Mouse (Mus musculus): ENCODE results near the gene Arl5c. TPM values are rescaled to one million over a fixed set of nuclear protein-coding genes. Genes with fewer than 3 reads are reported as not detected.

The Arl5c gene
- polyA plus RNA-seq, 1 experiment from 2014 or later = 8.8 TPM

DNA sequence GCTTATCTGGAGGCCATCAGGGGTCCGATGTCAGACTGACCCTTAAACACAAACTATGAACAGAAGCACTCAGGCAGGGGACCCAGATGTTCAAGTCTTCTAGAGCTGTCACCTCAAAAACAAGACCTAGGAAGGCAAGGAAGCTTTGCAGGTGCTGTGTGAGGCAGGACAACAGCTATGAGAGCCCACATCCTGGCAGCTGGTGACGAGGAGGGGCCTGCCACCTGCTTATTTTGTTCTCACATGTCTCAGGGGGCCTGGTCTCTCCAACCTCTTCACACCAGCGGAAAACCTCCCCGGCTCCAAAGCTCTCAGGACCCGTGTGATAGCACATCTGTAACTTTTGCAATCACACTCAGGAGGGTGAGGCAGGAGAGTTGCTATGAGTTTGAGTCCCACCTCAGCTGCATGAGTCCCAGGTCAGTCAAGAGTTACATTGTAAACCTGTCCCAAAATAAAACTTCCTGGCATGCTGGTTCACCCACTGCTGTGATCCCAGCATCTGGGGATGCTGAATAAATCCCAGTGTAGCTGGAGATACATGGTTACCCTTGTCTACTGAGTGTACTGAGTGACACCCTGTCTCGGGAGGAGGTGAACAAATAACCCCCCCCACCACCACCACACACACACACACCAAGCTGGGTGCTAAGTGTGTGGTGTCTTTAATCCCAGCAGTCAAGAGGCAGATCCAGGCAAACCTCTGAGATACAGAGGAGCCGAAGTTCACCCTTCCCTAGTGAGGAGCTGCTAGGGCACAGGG lies 4.6 kb upstream of the Arl5c start:
- Histone ChIP-seq H3K27ac (no peak overlapping the region), H3K36me3 (peaks cover 23% of the 10 kb centered on the region), H3K4me2 (replicated peaks) (no peak overlapping the region), H3K4me3 (no peak overlapping the region), H3K9ac (no peak overlapping the region), H3K27me3 (peaks cover 37% of the 10 kb centered on the region), H3K4me1 (peaks cover 33% of the 10 kb centered on the region), H3K9me3 (no peaks in the 10 kb centered on the region)
- no peak for ATAC-seq (ENCODE audit: low FRiP score, low read depth)
- WGBS = 17% methylated on average over 7 of the region's 7 CpGs

DNA sequence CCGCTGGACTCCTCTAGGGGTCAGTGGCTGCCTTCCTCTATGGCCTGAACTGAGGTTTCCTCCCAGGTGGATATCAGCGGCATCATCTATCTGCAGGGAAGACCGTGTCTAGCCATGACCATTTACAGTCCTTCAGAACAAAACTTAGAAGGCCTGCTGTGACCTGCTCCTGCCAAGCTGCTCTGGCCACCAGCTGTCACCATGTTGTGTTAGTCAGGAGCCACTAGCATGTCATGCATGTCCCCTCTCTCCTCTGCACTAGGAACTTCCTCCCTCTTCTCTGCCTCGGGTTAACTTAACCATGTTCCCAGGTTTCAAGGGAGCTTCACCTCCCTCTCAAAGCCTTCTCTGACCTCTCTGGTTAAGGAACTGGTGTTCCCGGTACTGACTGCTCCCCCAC lies 3.8 kb upstream of the Arl5c start:
- Histone ChIP-seq H3K27me3 (peaks cover 38% of the 10 kb centered on the region), H3K27ac (no peak overlapping the region), H3K36me3 (peaks cover 15% of the 10 kb centered on the region), H3K4me3 (no peak overlapping the region), H3K9me3 (no peaks in the 10 kb centered on the region), H3K4me1 (peaks cover 41% of the 10 kb centered on the region), H3K4me2 (replicated peaks) (no peak overlapping the region), H3K9ac (no peak overlapping the region)
- 64% methylated on average over 5 of the region's 5 CpGs for WGBS
- ATAC-seq (ENCODE audit: low FRiP score, low read depth) = no peak

DNA sequence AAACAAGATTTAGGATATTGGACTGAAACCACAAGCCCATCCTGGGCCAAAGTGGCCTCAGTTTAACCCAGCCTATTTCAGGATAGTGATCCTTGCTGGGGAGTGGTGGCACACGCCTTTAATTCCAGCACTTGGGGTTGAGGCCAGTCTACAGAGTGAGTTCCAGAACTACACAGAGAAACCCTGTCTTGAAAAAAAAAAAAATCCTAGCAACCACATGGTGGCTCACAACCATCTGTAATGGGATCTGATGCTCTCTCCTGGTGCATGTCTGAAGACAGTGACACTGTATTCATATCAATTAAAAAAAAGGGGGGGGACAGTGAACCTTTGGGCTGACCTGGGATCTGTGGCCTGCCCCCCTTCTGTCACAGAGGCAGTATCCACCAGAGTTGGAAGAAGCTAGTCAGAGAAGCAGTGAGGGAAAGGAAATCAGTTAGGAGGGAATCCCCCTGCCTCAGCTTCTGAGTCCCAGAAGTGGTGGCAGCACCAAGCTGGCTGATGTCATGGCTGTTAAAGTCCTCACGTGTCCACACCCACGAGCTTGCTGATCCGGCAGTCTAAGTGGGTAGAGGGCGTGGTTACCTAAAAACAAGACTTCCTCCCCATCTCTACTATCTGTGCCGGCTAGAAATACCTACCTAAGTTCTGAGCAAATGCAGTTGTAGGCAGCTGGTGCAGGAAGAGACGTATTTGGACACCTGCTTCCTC lies 3.1 kb upstream of the Arl5c start:
- no peak for ATAC-seq (ENCODE audit: low FRiP score, low read depth)
- H3K4me2 ChIP-seq (replicated peaks) = no peak overlapping the region
- no peak overlapping the region for H3K27ac ChIP-seq
- no peaks in the 10 kb centered on the region for H3K9me3 ChIP-seq
- peaks cover 8% of the 10 kb centered on the region for H3K36me3 ChIP-seq
- 66% methylated on average over 7 of the region's 7 CpGs for WGBS
- H3K9ac ChIP-seq = no peak overlapping the region
- H3K27me3 ChIP-seq = peaks cover 39% of the 10 kb centered on the region
- peaks cover 43% of the 10 kb centered on the region for H3K4me1 ChIP-seq
- no peak overlapping the region for H3K4me3 ChIP-seq

DNA sequence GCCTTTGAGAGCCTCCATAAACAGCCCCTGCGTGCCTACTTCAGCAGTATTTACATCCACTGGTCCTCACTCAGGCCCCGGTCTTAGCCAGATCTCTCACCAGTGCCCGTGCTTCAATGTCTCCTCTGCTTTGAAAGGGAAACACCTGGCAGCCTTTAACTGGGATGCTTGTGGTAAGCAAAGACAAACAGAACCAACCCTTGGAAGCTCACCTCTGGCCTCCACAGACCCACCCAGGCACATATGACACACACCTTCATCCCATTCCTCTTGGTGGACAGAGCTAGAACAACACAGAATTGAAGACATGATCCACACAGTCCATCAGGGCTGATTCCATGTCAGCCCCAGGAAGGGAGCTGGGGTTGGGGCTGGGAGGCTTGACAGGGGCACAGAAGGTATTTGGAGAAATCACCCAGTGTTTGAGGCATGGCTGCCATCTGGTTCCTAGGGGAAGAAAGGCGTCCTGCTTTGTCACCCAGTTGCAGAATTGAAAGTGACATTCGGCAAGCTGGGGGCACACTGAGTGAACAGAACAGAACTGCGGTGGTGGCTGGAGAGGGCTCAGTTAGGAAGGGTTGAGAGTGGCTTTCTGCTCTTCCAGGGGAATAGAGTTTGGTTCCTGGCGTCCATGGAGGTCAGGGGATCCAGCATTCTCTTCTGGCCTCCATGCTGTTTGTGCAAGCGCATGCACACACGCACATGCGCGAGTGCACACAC lies 2.3 kb upstream of the Arl5c start:
- H3K4me2 ChIP-seq (replicated peaks) = no peak overlapping the region
- peaks cover 5% of the 10 kb centered on the region for H3K36me3 ChIP-seq
- no peak overlapping the region for H3K9ac ChIP-seq
- no peak overlapping the region for H3K4me3 ChIP-seq
- ATAC-seq (ENCODE audit: low FRiP score, low read depth) = no peak
- H3K4me1 ChIP-seq = peaks cover 35% of the 10 kb centered on the region
- no peaks in the 10 kb centered on the region for H3K9me3 ChIP-seq
- H3K27me3 ChIP-seq = peaks cover 39% of the 10 kb centered on the region
- WGBS = 70% methylated on average over 11 of the region's 11 CpGs
- H3K27ac ChIP-seq = no peak overlapping the region

DNA sequence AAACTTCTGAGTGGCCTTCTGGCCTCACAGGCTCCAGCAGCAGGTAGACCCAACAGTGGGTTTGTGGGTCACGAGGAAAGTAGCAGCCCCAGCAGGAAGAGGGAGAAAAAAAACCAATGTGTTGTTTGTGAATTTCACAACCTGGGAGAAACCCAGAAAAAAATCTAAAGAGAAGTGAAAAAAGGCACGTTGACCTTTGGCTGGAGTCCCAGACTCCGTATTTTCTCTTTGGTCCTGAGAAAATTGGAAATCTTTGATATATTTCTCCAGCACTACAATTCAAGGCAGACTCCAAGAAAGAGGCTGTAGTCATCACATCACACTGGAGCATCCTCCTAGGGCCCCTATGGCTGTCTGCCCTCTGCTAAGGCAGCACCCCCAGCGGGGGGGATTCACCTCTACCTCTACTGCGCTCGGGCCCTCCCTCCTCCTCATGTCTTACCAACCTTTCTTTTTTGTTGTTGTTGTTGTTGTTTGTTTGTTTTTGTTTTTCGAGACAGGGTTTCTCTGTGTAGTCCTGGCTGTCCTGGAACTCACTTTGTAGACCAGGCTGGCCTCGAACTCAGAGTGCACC lies 1.5 kb upstream of the Arl5c start:
- 72% methylated on average over 8 of the region's 8 CpGs for WGBS
- H3K27ac ChIP-seq = no peak overlapping the region
- no peak overlapping the region for H3K4me3 ChIP-seq
- peaks cover 34% of the 10 kb centered on the region for H3K27me3 ChIP-seq
- H3K4me1 ChIP-seq = peaks cover 28% of the 10 kb centered on the region
- no peaks in the 10 kb centered on the region for H3K9me3 ChIP-seq
- H3K36me3 ChIP-seq = no peaks in the 10 kb centered on the region
- no peak overlapping the region for H3K4me2 ChIP-seq (replicated peaks)
- no peak for ATAC-seq (ENCODE audit: low FRiP score, low read depth)
- H3K9ac ChIP-seq = no peak overlapping the region

DNA sequence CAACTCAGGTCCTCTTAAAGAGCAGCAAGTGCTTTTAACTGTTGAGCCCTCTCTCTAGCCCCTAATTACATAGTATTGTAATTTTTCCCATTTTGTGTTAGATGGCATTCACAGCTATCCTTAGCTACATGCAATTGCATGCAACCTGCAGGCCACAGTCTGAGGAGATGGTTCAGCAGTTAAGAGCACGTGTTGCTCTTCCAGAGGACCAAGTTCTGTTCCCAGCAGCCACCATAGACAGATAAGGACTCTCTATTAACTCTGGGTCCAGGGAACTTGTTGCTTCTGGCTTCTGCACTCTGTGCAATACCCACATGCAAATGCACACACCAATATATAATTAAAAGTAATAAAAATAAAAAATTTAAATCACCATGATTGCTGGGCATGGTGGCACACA lies 710 bp upstream of the Arl5c start:
- WGBS = 72% methylated on average over 1 of the region's 1 CpGs
- H3K4me1 ChIP-seq = peaks cover 21% of the 10 kb centered on the region
- no peaks in the 10 kb centered on the region for H3K36me3 ChIP-seq
- no peaks in the 10 kb centered on the region for H3K9me3 ChIP-seq
- ATAC-seq (ENCODE audit: low FRiP score, low read depth) = no peak
- no peak overlapping the region for H3K4me3 ChIP-seq
- no peak overlapping the region for H3K4me2 ChIP-seq (replicated peaks)
- no peak overlapping the region for H3K9ac ChIP-seq
- peaks cover 28% of the 10 kb centered on the region for H3K27me3 ChIP-seq
- H3K27ac ChIP-seq = no peak overlapping the region

DNA sequence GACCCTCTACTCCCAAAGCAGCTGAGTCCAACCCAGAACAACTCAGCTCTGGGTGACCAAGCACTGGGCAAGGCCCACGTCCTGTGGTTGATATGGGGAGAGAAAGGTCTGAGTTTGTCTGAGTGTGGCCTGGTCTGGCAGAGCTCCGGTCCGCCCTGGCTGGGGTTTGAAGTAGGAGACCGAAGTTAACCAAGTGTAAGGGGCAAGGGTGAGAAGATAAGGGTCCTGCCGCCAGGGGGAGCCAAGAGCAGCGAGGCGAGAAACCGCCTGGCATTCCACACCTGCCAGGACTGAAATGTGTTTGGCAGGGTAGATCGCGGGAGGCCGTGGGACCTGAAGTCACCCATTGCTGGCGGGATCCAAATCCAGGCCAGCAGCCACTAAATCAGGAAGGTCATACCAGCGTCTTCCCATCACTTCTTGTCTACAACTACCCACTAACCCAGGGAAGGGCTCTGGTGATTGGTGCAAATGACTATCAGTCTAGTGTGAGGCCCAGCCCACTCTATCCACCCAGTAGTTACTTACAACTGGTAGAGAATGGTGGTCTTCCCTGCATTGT lies 1.4 kb downstream of the Arl5c start:
- ATAC-seq (ENCODE audit: low FRiP score, low read depth) = no peak
- H3K27me3 ChIP-seq = 0 out of 2 replicates have a peak, but pooled peaks cover 11% of the 10 kb centered on the region

DNA sequence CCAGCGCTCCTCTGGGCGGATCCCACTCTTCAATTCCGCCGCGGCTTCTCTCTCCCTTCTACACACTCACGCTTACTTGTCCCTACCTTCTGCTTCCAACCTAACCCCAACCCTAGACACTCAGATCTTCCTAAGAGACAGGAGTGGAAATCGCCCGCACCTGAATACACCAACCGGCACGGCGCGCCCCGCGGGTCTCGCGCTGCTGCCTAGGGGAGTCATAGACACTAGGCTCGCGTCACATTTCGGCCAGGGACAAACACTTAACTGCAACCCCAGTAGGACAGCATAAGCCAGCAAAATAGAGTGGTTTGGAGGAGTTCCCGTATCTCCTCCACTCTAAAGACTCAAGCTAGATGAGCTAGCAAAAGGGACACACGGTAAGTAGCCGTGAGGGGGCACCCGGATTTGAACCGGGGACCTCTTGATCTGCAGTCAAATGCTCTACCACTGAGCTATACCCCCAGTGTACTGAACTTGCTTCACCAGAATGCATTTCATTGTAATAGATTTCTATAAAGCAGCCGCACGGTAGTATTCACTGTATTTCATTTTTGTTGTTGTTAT lies 7.4 kb downstream of the Arl5c start:
- H3K27me3 ChIP-seq = peaks cover 37% of the 10 kb centered on the region
- ATAC-seq (ENCODE audit: low FRiP score, low read depth) = peak; percentile 82
- H3K4me2 ChIP-seq (replicated peaks) = peak overlapping the region; percentile 88
- peak overlapping the region; percentile 82 for H3K4me3 ChIP-seq
- H3K9ac ChIP-seq = peak overlapping the region; percentile 77
- peak overlapping the region; percentile 75; the same call in 1 of the 2 replicates for H3K27ac ChIP-seq
- WGBS = under 1% methylated on average over 26 of the region's 26 CpGs
- H3K36me3 ChIP-seq = no peaks in the 10 kb centered on the region
- peaks cover 19% of the 10 kb centered on the region for H3K4me1 ChIP-seq
- no peaks in the 10 kb centered on the region for H3K9me3 ChIP-seq

More for the DNA sequence above, 1.4 kb downstream of the Arl5c start:
- Histone ChIP-seq H3K4me1 (peaks cover 26% of the 10 kb centered on the region), H3K9ac (no peak overlapping the region), H3K4me2 (replicated peaks) (peak overlapping the region; percentile 92), H3K4me3 (peak overlapping the region; percentile 54), H3K9me3 (no peaks in the 10 kb centered on the region), H3K27ac (no peak overlapping the region), H3K36me3 (no peaks in the 10 kb centered on the region)
- WGBS = 7% methylated on average over 13 of the region's 13 CpGs

DNA sequence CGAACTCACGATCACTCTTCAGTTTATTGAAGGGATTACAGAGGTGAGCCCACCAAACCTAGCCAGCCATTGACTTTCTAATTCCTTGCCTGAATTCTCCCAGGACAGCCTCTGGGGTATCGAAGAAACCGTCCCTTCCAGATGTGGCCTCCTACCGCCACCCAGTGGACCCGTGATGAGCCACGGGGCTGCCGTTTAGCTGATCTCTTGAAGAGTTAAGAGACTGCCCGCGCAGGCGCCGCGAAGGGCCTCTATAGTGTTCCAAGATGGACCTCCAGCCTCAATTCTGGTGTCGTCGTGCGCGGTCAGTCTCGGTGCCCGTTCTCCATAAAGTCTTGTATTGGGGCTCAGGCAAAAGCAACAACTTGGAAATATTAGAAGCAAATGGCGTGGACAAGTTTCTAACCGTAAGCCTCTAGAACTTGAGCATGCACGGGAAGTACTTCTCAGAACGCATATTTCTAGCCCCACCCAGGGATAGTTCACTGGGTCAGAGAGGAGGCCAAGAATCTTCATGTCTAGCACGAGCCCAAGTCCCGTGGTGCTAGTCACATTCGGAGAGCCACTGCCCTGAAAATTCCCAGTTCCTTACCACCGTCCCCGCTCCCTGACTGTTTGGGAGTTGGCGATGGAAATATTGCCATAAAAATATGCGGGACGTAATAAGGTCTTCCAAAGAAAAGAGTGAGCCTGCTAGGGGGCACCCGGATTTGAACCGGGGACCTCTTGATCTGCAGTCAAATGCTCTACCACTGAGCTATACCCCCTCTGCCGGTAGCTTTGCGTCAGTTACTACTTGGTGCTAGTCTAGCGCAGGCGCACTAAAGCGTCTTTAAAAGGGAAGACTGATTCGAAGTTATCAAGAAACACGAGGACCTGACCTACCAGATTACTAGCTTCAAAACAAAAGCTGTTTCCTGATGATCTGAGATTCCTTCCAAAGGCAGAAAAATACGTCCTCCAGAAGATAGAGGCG lies 8.1 kb downstream of the Arl5c start:
- Histone ChIP-seq H3K36me3 (no peaks in the 10 kb centered on the region), H3K4me3 (peak overlapping the region; percentile 82), H3K9me3 (no peaks in the 10 kb centered on the region), H3K4me2 (replicated peaks) (peak overlapping the region; percentile 88), H3K27me3 (peaks cover 37% of the 10 kb centered on the region), H3K9ac (peak overlapping the region; percentile 77), H3K27ac (peak overlapping the region; percentile 75; the same call in 1 of the 2 replicates), H3K4me1 (peaks cover 19% of the 10 kb centered on the region)
- under 1% methylated on average over 42 of the region's 42 CpGs for WGBS
- ATAC-seq (ENCODE audit: low FRiP score, low read depth) = peak; percentile 79

DNA sequence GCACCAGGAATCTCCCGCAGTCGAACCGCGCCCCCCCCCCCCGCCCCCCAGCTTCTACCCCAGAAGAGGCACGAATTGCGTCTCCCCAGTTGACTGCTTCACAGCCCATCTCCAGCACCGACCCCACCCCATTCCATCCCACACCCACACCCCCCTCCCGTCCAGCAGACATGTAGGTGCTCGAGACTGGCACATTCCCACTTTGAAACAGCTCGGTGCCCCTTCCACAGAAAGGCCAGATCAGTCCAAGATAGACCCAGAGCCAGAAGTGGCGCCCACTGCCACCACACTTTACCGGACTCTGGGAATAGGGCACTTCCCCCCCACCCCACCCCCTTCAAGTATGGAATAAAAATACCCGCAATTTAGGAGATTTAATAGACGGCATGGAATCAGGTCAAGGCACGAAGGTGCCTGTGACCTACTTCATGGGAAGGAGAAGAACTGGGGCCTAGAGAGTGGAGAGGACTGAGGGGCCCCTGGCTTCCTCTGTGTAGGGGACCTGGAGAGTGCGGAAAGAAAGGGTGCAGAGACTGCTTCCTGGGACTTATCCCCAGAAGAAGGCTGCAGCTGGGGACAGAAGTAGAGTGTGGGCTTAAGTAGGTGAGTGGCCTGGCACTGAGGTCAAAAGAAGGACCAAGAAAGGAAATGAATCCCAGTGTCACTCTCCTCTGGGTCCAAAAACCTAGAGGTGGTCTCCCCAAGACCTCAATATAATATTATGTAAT lies 9.1 kb downstream of the Arl5c start:
- H3K9me3 ChIP-seq = no peaks in the 10 kb centered on the region
- H3K27ac ChIP-seq = no peak overlapping the region
- no peak for ATAC-seq (ENCODE audit: low FRiP score, low read depth)
- H3K27me3 ChIP-seq = peaks cover 37% of the 10 kb centered on the region
- H3K36me3 ChIP-seq = no peaks in the 10 kb centered on the region
- peak overlapping the region; percentile 88 for H3K4me2 ChIP-seq (replicated peaks)
- H3K4me3 ChIP-seq = peak overlapping the region; percentile 82
- peaks cover 19% of the 10 kb centered on the region for H3K4me1 ChIP-seq
- peak overlapping the region; percentile 69; the same call in 1 of the 2 replicates for H3K9ac ChIP-seq
- WGBS = 26% methylated on average over 17 of the region's 17 CpGs
